Mouse (Mus musculus): ENCODE results near the gene Arhgap20.

Gene Arhgap20

GRCm38 (mm10) chr9:51764921-51765416, at the start of gene Arhgap20:
Gene Arhgap20, plus strand, starts transcription at chr9:51765337.
- peak; percentile 51 for DNase-seq

- DNase-seq = no peak
Observed at GRCm38 (mm10) chr9:51718793-51719192, 46.3 kb upstream of the Arhgap20 start.

- DNase-seq = no peak
Observed at GRCm38 (mm10) chr9:51727960-51728359, 37.2 kb upstream of the Arhgap20 start.

- DNase-seq = peak; percentile 22
Observed at GRCm38 (mm10) chr9:51735180-51736034, 29.7 kb upstream of the Arhgap20 start.

GRCm38 (mm10) chr9:51736750-51737368, 28.3 kb upstream of the Arhgap20 start:
- peak; percentile 9 for DNase-seq

- DNase-seq = no peak
Observed at GRCm38 (mm10) chr9:51738349-51738748, 26.8 kb upstream of the Arhgap20 start.

- no peak for DNase-seq
Observed at GRCm38 (mm10) chr9:51739826-51740225, 25.3 kb upstream of the Arhgap20 start.

- DNase-seq = no peak
Observed at GRCm38 (mm10) chr9:51750144-51750543, 15.0 kb upstream of the Arhgap20 start.

GRCm38 (mm10) chr9:51761003-51761402, 4.1 kb upstream of the Arhgap20 start:
- no peak for DNase-seq

- DNase-seq = peak; percentile 26
Observed at GRCm38 (mm10) chr9:51764041-51764875, 879 bp upstream of the Arhgap20 start.

GRCm38 (mm10) chr9:51765417-51766174, 459 bp downstream of the Arhgap20 start:
- no peak for DNase-seq

- DNase-seq = no peak
Observed at GRCm38 (mm10) chr9:51766175-51767062, 1.3 kb downstream of the Arhgap20 start.

GRCm38 (mm10) chr9:51774201-51774600, 9.1 kb downstream of the Arhgap20 start:
- no peak for DNase-seq

- DNase-seq = no peak
Observed at GRCm38 (mm10) chr9:51776459-51776858, 11.3 kb downstream of the Arhgap20 start.

GRCm38 (mm10) chr9:51777180-51777579, 12.0 kb downstream of the Arhgap20 start:
- DNase-seq = peak; percentile 4

GRCm38 (mm10) chr9:51779232-51779631, 14.1 kb downstream of the Arhgap20 start:
- no peak for DNase-seq

- DNase-seq = no peak
Observed at GRCm38 (mm10) chr9:51781092-51781491, 16.0 kb downstream of the Arhgap20 start.

GRCm38 (mm10) chr9:51787380-51787779, 22.2 kb downstream of the Arhgap20 start:
- DNase-seq = no peak

- DNase-seq = no peak
Observed at GRCm38 (mm10) chr9:51788466-51788865, 23.3 kb downstream of the Arhgap20 start.

GRCm38 (mm10) chr9:51795206-51795605, 30.1 kb downstream of the Arhgap20 start:
- DNase-seq = no peak

- no peak for DNase-seq
Observed at GRCm38 (mm10) chr9:51798251-51798650, 33.1 kb downstream of the Arhgap20 start.
